Mouse (Mus musculus) thymus, postnatal 36 days (tissue): ENCODE data around the gene Erbin.

ENCODE experiments used
- DNase-seq, 2 experiments: peaks; one replicate each; pipeline ENCODE4 v3.0.0; 2022; ENCODE audit warnings: mixed read lengths in 2 of 2

Gene Erbin

DNA sequence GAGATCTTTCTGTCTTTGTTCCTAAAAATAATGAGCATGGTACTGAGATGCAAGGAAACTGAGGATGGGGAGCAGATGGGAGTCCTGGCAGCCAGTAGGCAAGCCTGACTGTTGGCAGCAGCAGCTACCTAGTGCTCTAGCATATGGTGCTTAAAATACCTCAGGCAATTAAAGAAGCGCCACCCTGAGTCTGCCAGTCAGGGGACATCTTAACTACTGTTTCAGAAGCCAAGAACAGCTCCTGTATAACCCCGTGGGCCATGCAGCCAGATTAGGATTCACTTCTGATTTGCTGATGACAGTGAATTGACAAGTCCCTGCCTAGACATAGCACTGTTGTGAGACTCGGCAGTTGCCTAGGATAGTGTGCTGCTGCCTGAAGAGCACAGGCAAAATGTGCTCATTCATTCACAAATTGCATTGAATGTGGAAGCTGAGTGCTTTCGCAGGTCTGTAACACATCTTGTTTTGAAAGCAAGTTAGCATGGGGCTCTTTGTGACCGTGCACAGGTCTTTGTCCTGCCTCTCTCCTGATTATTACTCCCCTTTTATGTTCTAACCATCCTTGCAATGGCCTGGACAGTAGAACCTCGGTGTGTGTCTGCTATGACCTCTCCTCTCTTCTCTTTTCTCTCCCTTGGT lies 114.0 kb downstream of the Erbin start:
- no peak for DNase-seq

DNA sequence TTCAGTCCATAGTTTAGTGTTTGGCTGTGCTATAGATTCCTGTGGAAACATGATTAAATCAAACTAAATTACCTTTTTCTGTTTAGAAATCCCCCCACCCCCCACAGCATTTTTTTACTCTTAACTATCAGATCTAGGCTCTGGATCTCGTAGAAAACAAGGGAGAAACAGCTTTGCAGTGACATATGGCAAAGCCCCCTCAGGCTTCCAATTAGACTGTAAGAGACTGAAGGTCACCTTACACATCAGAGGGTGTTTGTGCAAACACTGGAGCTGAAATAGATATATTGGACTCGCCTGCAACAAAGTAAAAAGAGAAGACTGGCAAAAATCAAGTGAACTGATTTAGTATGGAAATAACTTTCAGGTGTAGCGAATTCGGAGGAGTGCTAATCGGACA lies 116.6 kb downstream of the Erbin start:
- DNase-seq, result no peak

- DNase-seq, result no peak
These were observed 119.3 kb downstream of the Erbin start for GRCm38 (mm10) chr13:103801021-103801420.

DNA sequence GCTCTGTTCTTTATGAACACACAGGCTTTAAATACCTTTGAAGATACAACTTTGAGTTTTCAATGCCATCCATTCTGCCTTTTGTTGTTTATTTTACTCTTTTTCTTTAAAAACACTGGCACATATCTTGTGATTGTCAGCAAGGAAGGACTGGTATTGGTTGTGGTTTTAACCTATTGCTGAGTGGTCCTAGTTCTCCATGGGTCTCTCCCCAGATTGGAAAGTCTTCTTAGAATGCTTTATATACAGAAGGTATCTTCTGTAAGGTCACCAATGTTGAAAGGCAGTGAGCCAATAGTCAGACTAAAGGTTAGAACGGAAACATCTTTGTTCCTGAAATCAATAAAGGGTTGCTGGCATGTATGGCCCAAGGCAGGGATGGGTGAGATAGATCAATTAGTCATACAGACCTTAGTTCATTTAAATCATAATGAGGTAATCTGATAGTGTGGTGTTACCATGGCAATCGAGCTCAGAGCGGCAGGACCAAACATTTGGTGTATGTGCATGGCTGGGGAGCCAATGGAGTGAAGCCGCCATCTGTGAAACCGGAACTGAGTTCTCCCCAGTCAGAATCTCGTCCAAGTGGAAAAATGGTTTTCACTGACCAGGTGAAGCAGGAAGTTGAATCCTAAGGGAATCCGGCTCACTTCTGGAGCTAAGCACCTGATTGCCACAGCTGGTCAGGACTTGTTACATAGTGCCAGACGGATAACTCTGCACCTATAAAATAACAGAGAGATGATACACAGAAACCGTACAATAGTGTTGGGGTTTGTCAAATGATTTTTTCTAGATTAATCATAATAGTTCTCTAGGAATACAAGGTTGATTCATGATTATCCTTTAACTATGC lies 125.4 kb downstream of the Erbin start:
- DNase-seq, result no peak

GRCm38 (mm10) chr13:103779922-103780585 lies 140.3 kb downstream of the Erbin start:
- DNase-seq, result peak; percentile 16 to 22

DNA sequence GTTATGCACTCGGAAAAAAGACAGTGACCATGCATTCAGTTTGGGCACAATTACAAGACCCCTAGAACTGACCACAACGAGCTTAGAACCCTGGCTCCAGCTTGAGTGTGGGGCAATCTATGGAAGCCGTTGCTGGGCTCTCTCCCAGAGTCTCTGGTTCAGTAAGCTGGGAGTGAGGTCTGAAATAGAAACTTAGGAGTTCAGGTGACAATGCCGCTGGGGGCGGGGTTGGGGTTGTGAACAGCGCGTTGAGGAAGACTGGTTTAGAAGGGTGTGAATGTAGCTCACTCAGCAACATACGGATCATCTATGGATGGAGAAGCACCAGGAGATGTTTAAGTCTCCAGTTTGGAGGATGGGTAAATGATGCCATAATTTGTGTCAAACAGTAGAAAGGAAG lies 143.2 kb downstream of the Erbin start:
- no peak for DNase-seq

- DNase-seq, result peak; percentile 87 to 91
These were observed 146.1 kb downstream of the Erbin start, which contains the start of gene Srek1 for GRCm38 (mm10) chr13:103774119-103774757. Gene Srek1, minus strand, starts transcription at chr13:103774608.

GRCm38 (mm10) chr13:103773407-103774118 lies 146.8 kb downstream of the Erbin start:
- no peak for DNase-seq

DNA sequence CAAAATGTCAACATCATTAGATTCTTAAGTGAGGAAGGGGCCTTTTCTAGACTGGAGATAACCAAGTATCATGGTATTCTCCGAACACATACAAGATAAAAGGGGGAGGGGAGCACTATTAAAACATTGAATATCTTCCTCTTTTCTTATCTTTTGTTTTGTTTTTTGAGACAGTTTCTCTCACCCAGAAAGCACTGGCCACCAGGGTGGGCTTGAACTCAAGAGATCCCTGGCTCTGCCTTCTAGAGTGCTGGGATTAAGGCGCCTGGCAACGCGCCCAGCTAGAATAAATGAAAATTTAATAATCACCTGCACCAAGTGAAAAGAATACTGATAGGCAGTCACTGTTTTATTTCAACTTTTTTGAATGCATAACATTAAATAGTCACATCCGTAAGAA lies 147.4 kb downstream of the Erbin start:
- DNase-seq, result no peak

DNA sequence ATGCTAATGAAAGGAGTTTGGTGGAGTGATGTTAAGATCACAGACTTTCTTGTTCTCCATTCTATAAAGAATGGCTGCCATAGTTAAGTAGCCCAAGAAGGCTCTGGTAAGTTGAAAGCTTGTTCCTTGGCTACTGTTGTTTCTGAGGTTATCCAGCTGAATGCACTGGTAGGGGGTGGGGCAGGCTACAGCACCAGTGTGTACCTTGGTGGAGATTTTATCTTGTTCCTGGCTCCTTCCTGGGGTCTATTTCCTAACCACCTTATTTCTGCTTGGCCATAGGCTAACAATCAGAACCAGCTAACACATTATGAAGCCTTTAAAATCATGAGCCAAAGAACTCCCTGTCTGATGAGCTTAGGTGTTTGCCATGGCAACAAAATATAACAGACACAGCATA lies 149.5 kb downstream of the Erbin start:
- no peak for DNase-seq
